Mouse (Mus musculus): ENCODE data around the gene Cd3eap. TPM values are rescaled to one million over a fixed set of nuclear protein-coding genes. Genes with fewer than 3 reads are reported as not detected.

Cd3eap gene
- total RNA-seq, 2 experiments from 2014 or later = 20.3 to 39.9 TPM

GRCm38 (mm10) chr7:19363881-19364280, 4.6 kb upstream of the Cd3eap start:
- ATAC-seq (replicated peaks; ENCODE audit: poor library complexity, severe bottlenecking) = peak; percentile 31

GRCm38 (mm10) chr7:19362276-19362675, 3.0 kb upstream of the Cd3eap start:
- no peak for ATAC-seq (replicated peaks; ENCODE audit: poor library complexity, severe bottlenecking)

DNA sequence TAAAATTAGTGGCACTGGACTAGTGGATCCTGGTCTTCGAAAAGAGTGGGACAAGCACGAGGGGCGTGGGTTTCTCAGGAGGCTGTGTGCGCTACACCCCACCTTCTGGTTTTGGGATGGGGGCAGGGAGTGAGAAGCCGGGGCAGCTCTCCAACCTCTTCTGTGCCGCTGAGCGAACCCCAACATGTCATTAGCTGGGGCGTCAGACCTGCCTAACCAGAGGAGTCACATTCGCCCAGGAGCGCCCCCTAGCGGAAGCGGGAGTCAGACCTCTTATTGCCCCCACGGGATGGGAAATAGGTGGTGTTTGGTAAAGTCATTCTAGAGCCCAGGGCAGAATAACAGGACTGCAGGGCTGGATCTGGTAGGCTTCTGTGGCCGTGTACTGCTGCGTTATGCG, 2.4 kb upstream of the Cd3eap start:
- peak; percentile 10; the same call in 1 of the 2 replicates for ATAC-seq (replicated peaks; ENCODE audit: poor library complexity, severe bottlenecking)

DNA sequence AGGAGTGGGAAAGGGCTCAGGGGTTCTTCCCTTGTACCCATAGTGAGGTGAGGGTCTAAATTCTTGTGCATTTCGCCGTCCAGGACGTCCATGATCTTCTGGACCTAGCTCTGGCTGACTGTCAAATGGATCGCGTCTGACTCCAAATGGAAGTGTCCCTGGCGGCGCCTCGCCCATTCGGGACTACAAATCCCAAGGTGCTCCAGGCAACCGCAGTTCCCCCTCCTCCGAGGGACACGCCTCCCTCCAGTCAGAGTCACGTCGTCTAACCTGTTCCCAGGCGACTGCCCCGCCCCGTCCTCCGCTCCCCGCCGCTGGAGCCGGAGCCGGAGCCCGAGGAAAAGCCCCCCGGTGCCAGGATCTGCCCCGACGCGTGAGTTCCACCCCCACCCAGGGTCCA, 1.7 kb upstream of the Cd3eap start:
- ATAC-seq (replicated peaks; ENCODE audit: poor library complexity, severe bottlenecking) = peak; percentile 67

DNA sequence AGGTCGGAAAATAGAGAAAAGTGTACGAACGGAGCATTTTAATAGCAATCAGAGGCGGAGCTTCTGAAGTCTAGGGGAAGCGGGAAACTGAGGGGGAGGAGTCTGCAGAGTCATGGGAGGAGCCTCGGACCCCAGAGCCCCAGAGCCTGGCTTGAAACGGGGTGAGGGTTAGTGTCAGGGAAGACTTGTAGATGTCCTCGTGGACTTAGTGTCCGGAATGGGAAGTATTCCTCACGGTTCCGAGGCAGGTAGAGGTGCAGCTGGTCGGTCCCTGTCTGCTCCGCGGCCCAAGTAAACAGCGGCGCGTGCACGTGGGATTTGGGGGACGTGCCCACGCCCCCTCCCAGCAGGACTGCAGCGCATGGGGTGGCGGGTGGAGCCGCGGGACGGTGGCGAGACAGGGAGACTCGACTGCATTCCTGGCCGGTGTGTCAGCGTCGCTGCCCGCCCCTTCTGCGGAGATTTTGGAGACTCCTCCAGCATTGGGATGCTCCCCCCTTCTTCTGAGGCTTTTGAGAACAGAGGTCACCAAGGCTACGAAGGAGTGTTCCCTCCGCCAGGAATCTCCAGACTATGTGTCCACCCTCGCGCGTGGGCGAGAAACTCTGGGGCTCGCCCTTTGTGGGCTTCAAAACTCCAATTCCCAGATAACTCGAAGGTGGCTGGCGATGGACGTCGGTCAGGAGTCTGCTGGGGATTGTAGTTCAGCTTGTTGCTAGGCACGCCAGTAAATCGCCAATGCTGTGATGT, 784 bp upstream of the Cd3eap start:
- ATAC-seq (replicated peaks; ENCODE audit: poor library complexity, severe bottlenecking) = peak; percentile 52

GRCm38 (mm10) chr7:19358634-19359033, 649 bp downstream of the Cd3eap start:
- ATAC-seq (replicated peaks; ENCODE audit: poor library complexity, severe bottlenecking) = no peak

- ATAC-seq (replicated peaks; ENCODE audit: poor library complexity, severe bottlenecking) = no peak
Observed at GRCm38 (mm10) chr7:19357381-19358375, 1.6 kb downstream of the Cd3eap start.

- ATAC-seq (replicated peaks; ENCODE audit: poor library complexity, severe bottlenecking) = no peak
Observed at GRCm38 (mm10) chr7:19356311-19356710, 3.0 kb downstream of the Cd3eap start.

DNA sequence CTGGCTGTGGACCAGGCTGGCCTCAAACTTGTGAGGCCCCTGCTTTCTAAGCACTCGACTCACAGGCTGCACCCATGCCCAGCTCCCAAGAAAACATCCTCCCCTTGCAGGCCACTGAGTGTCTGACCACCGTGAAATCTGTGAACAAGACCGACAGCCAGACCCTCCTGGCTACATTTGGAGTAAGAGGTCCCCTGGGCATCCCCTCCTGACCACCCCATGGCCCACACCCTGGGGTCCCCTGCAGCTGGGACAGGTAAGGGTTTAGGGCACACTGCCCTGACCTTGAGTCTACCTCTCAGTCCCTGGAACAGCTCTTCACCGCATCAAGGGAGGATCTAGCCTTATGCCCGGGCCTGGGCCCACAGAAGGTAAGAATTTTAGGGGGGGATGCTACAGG, 4.3 kb downstream of the Cd3eap start:
- no peak for ATAC-seq (replicated peaks; ENCODE audit: poor library complexity, severe bottlenecking)

- ATAC-seq (replicated peaks; ENCODE audit: poor library complexity, severe bottlenecking) = no peak
Observed at GRCm38 (mm10) chr7:19350221-19350620, 9.1 kb downstream of the Cd3eap start.

GRCm38 (mm10) chr7:19349188-19349915, 9.9 kb downstream of the Cd3eap start:
- ATAC-seq (replicated peaks; ENCODE audit: poor library complexity, severe bottlenecking) = no peak

DNA sequence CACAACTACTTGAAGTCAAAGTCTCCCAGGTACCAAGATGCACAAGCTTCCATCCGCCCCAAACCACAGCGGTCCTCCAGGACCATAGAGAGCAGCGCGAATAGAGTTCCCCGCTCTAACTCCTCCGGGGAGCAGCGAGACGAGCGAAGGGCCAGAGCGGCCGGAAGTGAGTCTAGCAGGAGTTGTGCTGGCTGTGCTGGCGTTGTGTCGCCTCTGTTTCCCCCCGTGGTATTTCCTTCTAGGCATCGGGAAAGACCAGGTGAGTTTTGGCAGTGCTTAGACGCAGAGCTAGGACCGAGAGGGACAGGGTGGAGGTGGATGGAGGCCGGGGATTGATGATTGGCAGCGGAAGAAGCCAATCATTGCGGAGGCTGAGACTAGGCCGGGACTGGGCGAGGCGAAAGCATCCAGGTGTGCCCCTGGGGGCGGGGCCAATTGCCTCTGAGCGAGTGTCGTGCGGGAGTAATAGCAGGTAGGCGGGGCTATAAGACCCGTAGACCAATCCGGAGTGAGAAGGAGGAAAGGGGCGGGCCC, 14.3 kb downstream of the Cd3eap start:
- ATAC-seq (replicated peaks; ENCODE audit: poor library complexity, severe bottlenecking) = peak; percentile 84

DNA sequence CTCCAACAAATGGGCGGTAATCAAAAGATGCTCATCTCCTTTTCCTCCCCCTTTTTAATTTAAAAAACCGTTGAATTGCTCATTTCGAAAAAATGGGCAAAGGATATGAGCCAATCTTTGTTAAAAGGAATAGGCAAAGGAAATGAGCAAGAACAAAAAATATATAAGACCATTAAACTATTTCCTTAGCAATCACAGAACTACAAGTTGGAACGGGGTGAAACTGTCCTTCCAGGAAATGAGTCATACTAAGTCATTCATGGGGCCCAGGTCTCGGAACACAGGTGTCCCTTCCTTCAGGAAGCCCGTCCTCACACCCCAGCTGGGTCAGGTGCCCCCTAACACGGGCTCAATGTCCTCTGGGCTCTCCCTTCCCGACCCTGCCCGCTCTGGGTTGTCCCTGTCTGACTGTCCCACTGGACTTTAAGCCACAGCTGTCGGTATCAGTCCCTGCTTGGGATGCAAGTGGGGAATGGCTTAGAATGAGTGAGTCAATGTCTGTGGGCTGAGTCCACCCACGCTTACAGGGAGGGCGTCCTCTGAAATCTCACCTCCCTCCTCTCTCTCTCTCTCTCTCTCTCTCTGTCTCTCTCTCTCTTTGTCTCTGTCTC, 14.9 kb downstream of the Cd3eap start, which contains the start of gene Ercc1:
TSS of gene Ercc1 (plus strand) at position 542 of the 611 bp plus-strand sequence.
- no peak for ATAC-seq (replicated peaks; ENCODE audit: poor library complexity, severe bottlenecking)

- ATAC-seq (replicated peaks; ENCODE audit: poor library complexity, severe bottlenecking) = peak; percentile 41
Observed at GRCm38 (mm10) chr7:19343210-19343808, 16.0 kb downstream of the Cd3eap start.

GRCm38 (mm10) chr7:19342481-19343027, 16.7 kb downstream of the Cd3eap start:
- ATAC-seq (replicated peaks; ENCODE audit: poor library complexity, severe bottlenecking) = peak; percentile 27; the same call in 1 of the 2 replicates

- no peak for ATAC-seq (replicated peaks; ENCODE audit: poor library complexity, severe bottlenecking)
Observed at GRCm38 (mm10) chr7:19341761-19342409, 17.4 kb downstream of the Cd3eap start.

DNA sequence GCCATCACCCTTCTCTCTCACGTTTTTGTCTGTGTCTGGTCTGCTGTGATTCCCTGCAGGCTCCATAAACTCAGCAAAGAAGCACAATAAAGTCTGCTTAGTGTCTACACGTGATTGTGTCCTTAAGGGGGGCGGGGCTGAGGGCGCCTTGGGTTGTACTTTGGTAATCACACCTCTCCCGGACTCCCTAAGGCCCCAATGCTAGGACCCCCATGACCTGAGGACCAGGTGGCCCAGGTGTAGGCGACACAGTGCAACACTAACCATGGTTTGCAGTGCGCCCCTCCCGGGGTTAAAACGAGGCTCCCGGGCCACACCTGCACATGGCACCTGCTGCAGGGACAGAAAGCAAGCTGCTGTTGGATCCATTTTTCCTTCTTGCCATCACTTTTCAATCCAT, 18.0 kb downstream of the Cd3eap start:
- no peak for ATAC-seq (replicated peaks; ENCODE audit: poor library complexity, severe bottlenecking)

DNA sequence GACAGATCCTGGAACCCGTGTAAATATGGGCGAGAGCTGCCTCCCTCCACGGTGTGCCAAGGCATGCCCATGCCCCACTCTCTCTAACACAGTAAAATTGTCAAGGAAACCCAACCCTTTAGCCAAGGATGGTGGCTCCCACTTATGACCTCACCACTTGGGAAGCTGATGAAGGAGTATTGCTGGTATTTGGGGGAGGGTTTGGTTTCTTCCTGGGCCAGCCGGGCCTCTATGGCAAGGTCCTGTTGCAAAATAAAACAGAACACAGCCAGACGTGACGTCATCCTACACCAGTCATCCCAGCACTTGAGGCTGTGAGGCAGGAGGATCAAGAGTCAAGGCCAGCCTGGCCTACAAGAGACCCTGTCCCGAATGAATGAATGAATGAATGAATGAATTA, 20.7 kb downstream of the Cd3eap start:
- ATAC-seq (replicated peaks; ENCODE audit: poor library complexity, severe bottlenecking) = no peak

- ATAC-seq (replicated peaks; ENCODE audit: poor library complexity, severe bottlenecking) = peak; percentile 76
Observed at GRCm38 (mm10) chr7:19338060-19338459, 21.2 kb downstream of the Cd3eap start.
